Mouse (Mus musculus) left cerebral cortex, postnatal 36 days (tissue): ENCODE measurements around the gene Slc35e1. TPM values are rescaled to one million over a fixed set of nuclear protein-coding genes. Genes with fewer than 3 reads are reported as not detected.
A peak's percentile ranks its signal among the peaks of the same experiment; 100 is the strongest.

Experiments
- DNase-seq, 2 experiments: peaks; one replicate each; pipeline ENCODE4 v3.0.0; 2021 to 2022; ENCODE audit warnings: low spot score in 2 of 2, mixed read lengths in 1 of 2
- intact Hi-C: fragments of 180-260 bp; cut with DNase I; formaldehyde crosslinking; loops from one replicate; pipeline ENCODE4 v1.15.1; 2025
- total RNA-seq, 2 experiments: library from RNA; stranded (reverse); gene quantifications; 2 replicates each; pipeline ENCODE4 v1.2.3; 2021

Gene Slc35e1
- 10 to 100 TPM; 50.9 to 53.5 TPM for total RNA-seq

- peak in 1 of 2 experiments; percentile 64 for DNase-seq
- intact Hi-C loops, result loop anchor here (1.0 kb wide), 1 partner anchor 56 kb away; the partner anchor contains the start of gene Med26
Measured at GRCm38 (mm10) chr8:72491680-72492621, at the start of gene Slc35e1. Gene Slc35e1, minus strand, starts transcription at chr8:72492614.

GRCm38 (mm10) chr8:72539234-72539633, 46.8 kb upstream of the Slc35e1 start:
- no peak for DNase-seq
- intact Hi-C loops, result no loop called here

GRCm38 (mm10) chr8:72534888-72535287, 42.5 kb upstream of the Slc35e1 start:
- intact Hi-C loops, result no loop called here
- DNase-seq, result no peak

GRCm38 (mm10) chr8:72532103-72532502, 39.7 kb upstream of the Slc35e1 start:
- intact Hi-C loops, result no loop called here
- DNase-seq, result no peak

- DNase-seq, result no peak
Measured at GRCm38 (mm10) chr8:72521888-72522287, 29.5 kb upstream of the Slc35e1 start.

GRCm38 (mm10) chr8:72517421-72517988, 25.1 kb upstream of the Slc35e1 start:
- no peak for DNase-seq
- intact Hi-C loops, result no loop called here

More at GRCm38 (mm10) chr8:72521888-72522287, 29.5 kb upstream of the Slc35e1 start:
- intact Hi-C loops, result no loop called here

GRCm38 (mm10) chr8:72513158-72513557, 20.7 kb upstream of the Slc35e1 start:
- intact Hi-C loops, result no loop called here
- DNase-seq, result no peak

GRCm38 (mm10) chr8:72512648-72513047, 20.2 kb upstream of the Slc35e1 start:
- intact Hi-C loops, result no loop called here
- no peak for DNase-seq

GRCm38 (mm10) chr8:72507505-72507904, 15.1 kb upstream of the Slc35e1 start:
- no peak for DNase-seq
- intact Hi-C loops, result no loop called here

- intact Hi-C loops, result no loop called here
- DNase-seq, result no peak
Measured at GRCm38 (mm10) chr8:72504637-72505314, 12.4 kb upstream of the Slc35e1 start.

- intact Hi-C loops, result no loop called here
- DNase-seq, result peak; percentile 38 to 52
Measured at GRCm38 (mm10) chr8:72504137-72504536, 11.7 kb upstream of the Slc35e1 start.

- DNase-seq, result no peak
- intact Hi-C loops, result no loop called here
Measured at GRCm38 (mm10) chr8:72500521-72500931, 8.1 kb upstream of the Slc35e1 start.

- no peak for DNase-seq
- intact Hi-C loops, result no loop called here
Measured at GRCm38 (mm10) chr8:72499521-72500284, 7.3 kb upstream of the Slc35e1 start.

GRCm38 (mm10) chr8:72498527-72498926, 6.1 kb upstream of the Slc35e1 start:
- no peak for DNase-seq
- intact Hi-C loops, result no loop called here

- intact Hi-C loops, result no loop called here
- DNase-seq, result no peak
Measured at GRCm38 (mm10) chr8:72497911-72498310, 5.5 kb upstream of the Slc35e1 start.

GRCm38 (mm10) chr8:72496217-72496616, 3.8 kb upstream of the Slc35e1 start:
- intact Hi-C loops, result no loop called here
- no peak for DNase-seq

- intact Hi-C loops, result no loop called here
Measured at GRCm38 (mm10) chr8:72495411-72496111, 3.1 kb upstream of the Slc35e1 start.

GRCm38 (mm10) chr8:72493381-72493780, 967 bp upstream of the Slc35e1 start:
- DNase-seq, result no peak
- intact Hi-C loops, result no loop called here

More at GRCm38 (mm10) chr8:72495411-72496111, 3.1 kb upstream of the Slc35e1 start:
- no peak for DNase-seq

GRCm38 (mm10) chr8:72492622-72493081, 238 bp upstream of the Slc35e1 start:
- intact Hi-C loops, result loop anchor here (1.0 kb wide), 1 partner anchor 56 kb away; the partner anchor contains the start of gene Med26
- peak; percentile 99 to 100 for DNase-seq
